Mouse (Mus musculus): ENCODE data around the gene Aim2.

GRCm38 (mm10) chr1:173355107-173355846 lies 4.6 kb downstream of the Aim2 start:
- TF ChIP-seq CTCF (IDR thresholded peaks at IDR 0.05; ENCODE audit: borderline replicate concordance, extremely low read depth, insufficient read depth, insufficient read length) (no peak), POLR2A (IDR thresholded peaks at IDR 0.05; ENCODE audit: borderline replicate concordance, extremely low read depth, insufficient read depth, insufficient read length, poor library complexity, severe bottlenecking) (no peak)

Data from brain, embryonic 14.5 days (tissue).